Mouse (Mus musculus) ES-E14 (cell line): ENCODE data around the gene Zfp536.

ENCODE experiments used
- CHD2 ChIP-seq: IDR thresholded peaks from 2 replicates; pipeline ENCODE4 v1.6.1; 2014; ENCODE audit warnings: mild to moderate bottlenecking, low read depth, low read length, inconsistent platforms
- HCFC1 ChIP-seq: IDR thresholded peaks from 2 replicates; pipeline ENCODE4 v1.6.1; 2012; ENCODE audit warnings: low read length, inconsistent platforms, borderline replicate concordance; ENCODE audit not compliant: insufficient read depth
- MAFK ChIP-seq: IDR thresholded peaks from 2 replicates; pipeline ENCODE4 v1.6.1; 2014; ENCODE audit warnings: mild to moderate bottlenecking, low read depth, low read length, inconsistent platforms; ENCODE audit not compliant: insufficient read depth
- ZC3H11A ChIP-seq: IDR thresholded peaks from 2 replicates; pipeline ENCODE4 v1.6.1; 2012; ENCODE audit warnings: low read depth, mild to moderate bottlenecking, inconsistent platforms, low read length, borderline replicate concordance
- ZNF384 ChIP-seq: IDR thresholded peaks from 2 replicates; pipeline ENCODE4 v1.6.1; 2012; ENCODE audit warnings: low read depth, low read length, inconsistent platforms

DNA sequence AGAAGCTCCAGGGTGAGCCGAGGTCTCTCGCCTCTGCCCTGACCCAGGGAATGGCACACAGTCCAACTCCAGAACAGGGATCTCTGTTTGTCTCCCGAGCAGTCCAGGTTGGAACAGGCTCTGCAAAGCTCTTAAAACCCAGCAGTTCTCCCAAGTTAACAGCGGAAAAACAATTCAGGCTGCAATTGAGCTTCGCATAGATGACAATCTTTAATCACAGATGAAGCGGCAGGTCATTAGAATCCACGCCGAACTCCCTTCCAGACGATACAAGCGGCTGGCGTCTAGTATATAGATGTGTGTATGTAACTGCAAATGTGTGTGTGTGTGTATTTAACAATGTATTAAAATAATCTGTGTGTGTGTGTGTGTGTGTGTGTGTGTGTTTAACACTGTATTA is 268.3 kb downstream of the Zfp536 start:
- TF ChIP-seq MAFK (no peak), ZNF384 (no peak), ZC3H11A (no peak), CHD2 (no peak), HCFC1 (no peak)
